Mouse (Mus musculus): ENCODE measurements around the gene Rexo2. TPM values are rescaled to one million over a fixed set of nuclear protein-coding genes. Genes with fewer than 3 reads are reported as not detected.
"Not testable (repeated sequence)": the region's sequence is repeated elsewhere in the genome, so short reads cannot be mapped to it uniquely, and the experiment has no call there.

Gene Rexo2
- 10 to 100 TPM; 66.0 to 68.1 TPM for total RNA-seq (2021)
- long read RNA-seq, experiment 1, transcript Rexo2-201 (7 exons, 1,077 nt) = major isoform, 111 of 140 reads
- long read RNA-seq, experiment 1, transcript Rexo2-202 (4 exons, 1,780 nt) = minor isoform, 11 of 140 reads
- long read RNA-seq, experiment 1, transcript Rexo2-205 (3 exons, 553 nt) = minor isoform, 7 of 140 reads
- long read RNA-seq, experiment 1, partial matches to known transcripts = 2 of 140 reads
- long read RNA-seq, experiment 1, other reads (novel, unspliced or antisense) = 8 of 140 reads
- long read RNA-seq, experiment 2, transcript Rexo2-201 (7 exons, 1,077 nt) = major isoform, 99 of 118 reads
- long read RNA-seq, experiment 2, transcript Rexo2-205 (3 exons, 553 nt) = minor isoform, 5 of 118 reads
- long read RNA-seq, experiment 2, partial matches to known transcripts = 2 of 118 reads
- long read RNA-seq, experiment 2, other reads (novel, unspliced or antisense) = 9 of 118 reads

- intact Hi-C loops (cut with DNase I) = loop anchor here (2.0 kb wide), 1 partner anchor 14 kb away; the partner anchor contains the start of genes Gm5617 and Rbm7
- DNase-seq = peak; percentile 96
- peak within 1 kb of the TSS; percentile 88 for H3K27ac ChIP-seq
- no peak for TF ChIP-seq CTCF (IDR thresholded peaks at IDR 0.05)
- H3K4me3 ChIP-seq = peak within 1 kb of the TSS; percentile 85
These were observed at the start of gene Rexo2 for GRCm38 (mm10) chr9:48480411-48481213. Rexo2 (minus strand) TSS chr9:48480623.

DNA sequence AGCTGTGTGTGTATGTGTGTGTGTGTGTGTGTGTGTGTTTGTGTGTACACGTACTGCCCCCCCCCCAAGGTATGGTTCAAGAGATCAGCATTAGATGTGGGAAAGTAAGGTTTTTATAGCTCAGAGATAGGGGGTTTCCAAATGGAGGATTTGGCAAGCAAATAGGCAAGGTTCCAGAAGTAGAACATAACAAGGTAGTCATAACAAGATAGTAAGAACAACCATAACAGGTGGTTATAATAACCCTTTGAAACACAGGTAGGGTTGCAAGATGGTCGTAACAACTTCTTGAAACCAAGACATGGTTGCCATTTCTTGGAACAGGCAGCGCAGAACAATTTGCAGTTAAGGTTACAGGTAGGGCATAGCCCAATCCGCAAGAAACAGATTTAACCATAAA, 46.1 kb upstream of the Rexo2 start:
- intact Hi-C loops (cut with DNase I) = no loop called here
- Histone ChIP-seq H3K27ac (no peak overlapping the region), H3K4me3 (no peak overlapping the region)
- no peak for TF ChIP-seq CTCF (IDR thresholded peaks at IDR 0.05)
- no peak for DNase-seq

DNA sequence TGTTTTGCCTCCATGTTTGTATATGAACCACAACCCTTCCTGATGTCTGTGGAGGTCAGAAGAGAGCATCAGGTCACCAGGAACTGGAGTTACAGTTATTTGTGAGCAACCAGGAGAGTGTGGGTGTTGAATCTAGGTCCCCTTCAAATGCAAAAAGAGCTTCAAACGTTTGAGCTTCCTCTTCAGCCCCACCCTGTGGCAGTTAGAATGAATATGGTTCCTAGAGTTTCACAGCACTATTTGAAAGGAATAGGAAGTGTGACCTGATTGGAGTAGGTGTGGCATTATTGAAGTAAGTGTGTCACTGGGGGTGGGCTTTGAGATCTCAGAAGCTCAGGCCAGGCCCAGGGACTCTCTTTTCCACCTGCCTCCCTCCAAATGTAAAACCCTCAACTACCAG, 45.1 kb upstream of the Rexo2 start:
- no peak for TF ChIP-seq CTCF (IDR thresholded peaks at IDR 0.05)
- Histone ChIP-seq H3K4me3 (no peak overlapping the region), H3K27ac (no peak overlapping the region)
- intact Hi-C loops (cut with DNase I) = no loop called here
- no peak for DNase-seq

GRCm38 (mm10) chr9:48520405-48520804, 40.0 kb upstream of the Rexo2 start:
- H3K27ac ChIP-seq; intact Hi-C loops (cut with DNase I); H3K4me3 ChIP-seq; DNase-seq: not testable (repeated sequence)

- DNase-seq = no peak
- Histone ChIP-seq H3K4me3 (peak overlapping the region; percentile 47), H3K27ac (peak overlapping the region; percentile 38)
- intact Hi-C loops (cut with DNase I) = no loop called here
- no peak for TF ChIP-seq CTCF (IDR thresholded peaks at IDR 0.05)
These were observed 37.1 kb upstream of the Rexo2 start for GRCm38 (mm10) chr9:48517372-48518130.

DNA sequence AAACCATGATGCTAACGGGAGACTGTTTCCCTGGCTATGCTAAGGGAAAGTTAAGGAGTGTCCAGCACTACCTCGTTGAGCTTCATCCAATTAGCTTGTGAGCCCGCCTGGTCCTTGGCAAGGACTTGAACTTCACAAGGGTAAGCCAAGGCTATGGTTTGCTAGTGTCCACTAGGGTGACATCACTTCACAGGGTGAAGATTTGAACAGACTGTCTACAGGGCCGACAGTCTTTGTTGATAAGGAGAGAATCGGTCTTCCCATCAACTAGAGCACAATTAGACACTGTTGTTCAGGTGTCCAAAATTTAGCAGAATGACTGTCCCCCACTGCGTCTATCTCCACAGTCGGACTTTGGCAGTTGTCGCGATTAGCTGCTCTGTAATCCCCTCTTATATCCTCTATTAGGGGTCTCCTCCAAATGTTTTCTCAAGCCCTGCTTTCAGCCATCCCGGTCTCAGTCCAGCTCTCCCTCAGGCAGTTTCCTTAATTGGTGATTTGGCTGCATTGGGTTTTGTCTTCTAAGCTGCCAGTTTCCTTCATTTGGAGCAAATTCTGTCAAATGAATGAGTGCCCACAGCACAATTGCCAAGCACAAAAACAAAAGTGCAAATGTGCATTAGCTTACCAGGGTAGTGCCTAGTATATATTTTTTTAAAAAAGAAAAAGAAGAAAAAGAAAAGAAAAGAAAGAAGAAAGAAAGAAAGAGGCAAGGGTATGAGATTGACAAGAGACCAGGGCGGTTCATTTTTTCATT, 36.4 kb upstream of the Rexo2 start:
- Histone ChIP-seq H3K4me3 (peak overlapping the region; percentile 47), H3K27ac (peak overlapping the region; percentile 38; the same call in 1 of the 2 replicates)
- intact Hi-C loops (cut with DNase I) = no loop called here
- no peak for DNase-seq
- no peak for TF ChIP-seq CTCF (IDR thresholded peaks at IDR 0.05)

- H3K27ac ChIP-seq = no peak overlapping the region
- no peak for TF ChIP-seq CTCF (IDR thresholded peaks at IDR 0.05)
- DNase-seq = no peak
- intact Hi-C loops (cut with DNase I) = no loop called here
- H3K4me3 ChIP-seq = no peak overlapping the region
These were observed 34.9 kb upstream of the Rexo2 start for GRCm38 (mm10) chr9:48515332-48515731.

- Histone ChIP-seq H3K27ac (no peak overlapping the region), H3K4me3 (no peak overlapping the region)
- DNase-seq = no peak
- TF ChIP-seq CTCF (IDR thresholded peaks at IDR 0.05) = no peak
- intact Hi-C loops (cut with DNase I) = no loop called here
These were observed 29.7 kb upstream of the Rexo2 start for GRCm38 (mm10) chr9:48510134-48510533.

- no peak overlapping the region for H3K27ac ChIP-seq
- DNase-seq = no peak
- intact Hi-C loops (cut with DNase I) = no loop called here
- TF ChIP-seq CTCF (IDR thresholded peaks at IDR 0.05) = no peak
- no peak overlapping the region for H3K4me3 ChIP-seq
These were observed 24.4 kb upstream of the Rexo2 start for GRCm38 (mm10) chr9:48504741-48505365.

DNA sequence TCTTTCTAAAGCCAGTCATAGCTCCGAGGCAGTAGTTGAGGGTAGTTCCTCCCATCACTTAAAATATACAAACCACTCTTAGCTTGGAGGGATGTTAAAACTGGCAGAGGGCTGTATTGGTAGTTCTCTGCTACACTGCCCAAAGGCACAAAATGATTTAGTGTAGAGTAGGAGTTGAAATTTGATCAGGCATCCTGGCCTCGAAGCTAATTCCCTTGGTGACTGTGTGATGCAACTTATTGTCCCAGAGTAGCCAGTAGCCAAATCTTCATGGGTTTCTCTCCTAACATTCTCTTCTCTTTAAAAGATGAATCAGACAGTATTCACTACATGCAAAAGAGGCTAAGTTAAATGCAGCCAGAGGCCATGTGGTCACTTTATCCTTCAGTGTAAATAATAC, 22.6 kb upstream of the Rexo2 start:
- no peak for DNase-seq
- intact Hi-C loops (cut with DNase I) = no loop called here
- H3K4me3 ChIP-seq = no peak overlapping the region
- TF ChIP-seq CTCF (IDR thresholded peaks at IDR 0.05) = no peak
- H3K27ac ChIP-seq = no peak overlapping the region

GRCm38 (mm10) chr9:48501192-48501591, 20.8 kb upstream of the Rexo2 start:
- no peak for DNase-seq
- intact Hi-C loops (cut with DNase I) = no loop called here
- TF ChIP-seq CTCF (IDR thresholded peaks at IDR 0.05) = no peak

More at GRCm38 (mm10) chr9:48501192-48501591, 20.8 kb upstream of the Rexo2 start:
- Histone ChIP-seq H3K4me3 (no peak overlapping the region), H3K27ac (no peak overlapping the region)
